Mouse (Mus musculus): ENCODE measurements at regions not wholly inside any gene's neighbourhood (a gene's known extent, or its start where the extent isn't known, plus 50 kb on each side); places are given as distances from the start of the nearest gene placed in this dataset.

DNA sequence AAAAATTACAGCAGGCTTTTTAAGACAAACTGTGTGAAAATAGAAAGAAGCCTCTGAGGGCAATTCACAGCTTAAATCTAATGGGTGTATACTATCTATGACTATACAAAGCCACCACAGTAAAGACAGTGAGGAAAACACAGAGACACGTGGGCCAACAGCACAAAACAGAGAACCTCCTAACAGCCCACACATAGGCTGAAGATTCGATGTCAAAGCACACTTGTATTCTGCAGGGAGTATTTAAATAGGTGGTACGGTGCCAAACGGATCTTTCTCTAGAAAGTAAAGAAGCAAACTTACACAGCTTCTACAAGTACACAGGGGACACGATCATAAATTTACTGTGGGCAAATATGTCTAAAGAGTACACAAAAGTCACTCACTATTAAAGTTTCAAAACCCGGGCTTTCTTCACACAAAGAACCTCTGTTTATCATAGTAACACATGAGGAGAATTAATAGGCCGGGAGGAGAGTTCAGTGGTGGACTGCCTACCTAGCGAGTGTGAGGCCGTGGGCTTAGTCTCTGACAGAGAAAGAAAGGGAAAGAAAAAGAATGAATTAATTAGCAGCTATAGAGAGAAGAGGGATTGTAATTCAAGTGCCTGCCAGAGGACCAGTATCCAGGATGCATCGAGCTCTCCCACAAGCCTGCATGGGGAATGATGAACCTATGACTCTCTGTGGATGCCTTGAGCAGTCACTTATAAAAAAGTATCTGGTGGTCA lies 317.7 kb upstream of the Nfe2l3 start:
- TF ChIP-seq CTCF (IDR thresholded peaks at IDR 0.05; ENCODE audit: control insufficient read depth, insufficient read depth, insufficient replicate concordance, low read depth, low read length) = no peak
- TF ChIP-seq POLR2A (IDR thresholded peaks at IDR 0.05; ENCODE audit: control insufficient read depth, low read depth, low read length) = no peak
